Mouse (Mus musculus) CH12.LX (cell line): ENCODE measurements around the gene Prpf19.

Experiments used
- CTCF ChIP-seq, 2 experiments: IDR thresholded peaks in 1 of 2; conservative IDR thresholded peaks in 1 of 2; 2 replicates each; pipeline ENCODE4 v1.5.1; 2011 to 2012; ENCODE audit warnings: low read depth in 2 of 2, low read length in 2 of 2, improper control_type of control experiment in 1 of 2, inconsistent platforms in 1 of 2, mild to moderate bottlenecking in 1 of 2, moderate library complexity in 1 of 2
- GABPA ChIP-seq: IDR thresholded peaks from 2 replicates; pipeline ENCODE4 v1.6.1; 2012; ENCODE audit warnings: low read depth, low read length, improper control_type of control experiment, inconsistent platforms; ENCODE audit not compliant: insufficient replicate concordance
- HCFC1 ChIP-seq: IDR thresholded peaks from 2 replicates; pipeline ENCODE4 v1.6.1; 2012; ENCODE audit warnings: low read depth, mild to moderate bottlenecking, inconsistent platforms, low read length, improper control_type of control experiment
- MAFK ChIP-seq: IDR thresholded peaks from 2 replicates; pipeline ENCODE4 v1.6.1; 2011; ENCODE audit warnings: low read length, improper control_type of control experiment; ENCODE audit not compliant: insufficient replicate concordance
- MAZ ChIP-seq: IDR thresholded peaks from 2 replicates; pipeline ENCODE4 v1.6.1; 2012; ENCODE audit warnings: low read depth, mild to moderate bottlenecking, inconsistent platforms, low read length, improper control_type of control experiment, moderate library complexity
- NRF1 ChIP-seq: IDR thresholded peaks from 2 replicates; pipeline ENCODE4 v1.6.1; 2014; ENCODE audit warnings: low read depth, mild to moderate bottlenecking, inconsistent platforms, low read length, improper control_type of control experiment, moderate library complexity
- POLR2A ChIP-seq: IDR thresholded peaks from 2 replicates; pipeline ENCODE4 v1.6.1; 2011; ENCODE audit warnings: low read depth, mild to moderate bottlenecking, improper control_type of control experiment, low read length
- POLR2AphosphoS2 ChIP-seq: IDR thresholded peaks from 2 replicates; pipeline ENCODE4 v1.6.1; 2011; ENCODE audit warnings: low read depth, low read length, improper control_type of control experiment
- ZC3H11A ChIP-seq: IDR thresholded peaks from 2 replicates; pipeline ENCODE4 v1.6.1; 2012; ENCODE audit warnings: low read depth, mild to moderate bottlenecking, inconsistent platforms, low read length, improper control_type of control experiment

GRCm38 (mm10) chr19:10952021-10952939, 57.2 kb downstream of the Prpf19 start:
- no peak for TF ChIP-seq CTCF (conservative IDR thresholded peaks at IDR 0.05 in 1 of 2, IDR thresholded peaks at IDR 0.05 in 1 of 2; ENCODE audit: low read depth in 2 of 2, low read length in 2 of 2)
- no peak for TF ChIP-seq MAZ
- TF ChIP-seq POLR2AphosphoS2, result no peak
- no peak for TF ChIP-seq MAFK
- no peak for TF ChIP-seq POLR2A
- no peak for TF ChIP-seq HCFC1
- TF ChIP-seq ZC3H11A, result no peak
- no peak for TF ChIP-seq GABPA
- no peak for TF ChIP-seq NRF1
